Mouse (Mus musculus): Measurements from ENCODE around the gene 2310034G01Rik.
A peak's percentile ranks its signal among the peaks of the same experiment; 100 is the strongest.

Gene 2310034G01Rik

GRCm38 (mm10) chr19:46328081-46329030 is 21.7 kb downstream of the 2310034G01Rik start, which contains the start of gene Fbxl15:
TSS of gene Fbxl15 (plus strand) at chr19:46328184.
- DNase-seq (ENCODE audit: low spot score in 2 of 2), result peak; percentile 91

- no peak for DNase-seq (ENCODE audit: low spot score in 2 of 2)
These were observed 22.5 kb downstream of the 2310034G01Rik start for GRCm38 (mm10) chr19:46327531-46328064.

DNA sequence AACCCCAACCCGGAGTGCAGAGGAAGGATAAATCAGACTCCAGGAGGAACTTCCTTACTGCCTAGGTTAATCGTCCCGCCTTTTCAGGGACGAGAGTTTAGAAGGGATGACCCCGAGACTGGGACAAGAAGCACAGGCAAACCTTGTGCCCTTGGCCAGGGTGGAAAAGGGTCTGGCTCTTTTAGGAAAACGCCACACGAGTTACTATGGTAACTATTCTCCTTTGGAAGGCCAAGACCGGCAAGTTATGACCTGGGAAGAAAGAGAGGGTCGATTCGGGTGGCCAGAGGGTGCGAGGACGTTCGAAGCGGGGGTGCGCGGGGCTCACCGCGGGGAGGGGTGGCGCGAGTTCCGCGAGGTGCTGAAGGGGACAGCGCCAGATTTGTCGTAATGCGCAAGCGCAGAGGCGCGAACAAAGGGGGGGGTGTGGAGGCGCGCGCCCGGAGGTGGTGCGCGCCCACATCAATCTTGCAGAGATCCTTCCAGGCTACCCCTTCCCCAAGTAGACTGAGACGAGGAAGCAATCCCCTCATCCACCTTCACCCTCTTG is 23.3 kb downstream of the 2310034G01Rik start, which contains the start of gene Psd:
Gene Psd (minus strand): TSS at position 401 of the 550 bp plus-strand sequence.
- peak in 1 of 2 experiments; percentile 44 for DNase-seq (ENCODE audit: low spot score in 2 of 2)

GRCm38 (mm10) chr19:46326019-46326755 is 23.9 kb downstream of the 2310034G01Rik start:
- DNase-seq (ENCODE audit: low spot score in 2 of 2), result no peak

DNA sequence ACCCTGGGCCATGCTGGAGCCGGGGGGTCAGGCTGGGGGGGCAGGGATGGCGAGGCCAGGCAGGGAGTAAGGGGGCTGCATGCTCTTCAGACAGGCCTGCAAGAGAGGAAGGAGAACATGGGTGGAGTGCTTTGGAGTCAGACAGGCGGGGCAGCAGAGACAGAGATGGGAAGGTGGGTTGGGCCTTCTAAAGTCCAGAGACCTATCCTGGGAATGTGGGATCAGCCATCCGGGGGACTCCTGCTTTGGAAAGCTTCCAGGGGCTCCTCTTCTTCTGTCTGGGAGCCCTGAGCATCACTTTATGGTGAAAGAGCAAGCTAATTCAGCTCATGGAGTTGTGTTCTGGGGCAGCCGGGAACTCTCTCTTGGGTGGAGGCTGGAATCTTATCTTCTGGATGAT is 25.2 kb downstream of the 2310034G01Rik start:
- DNase-seq (ENCODE audit: low spot score in 2 of 2), result no peak

DNA sequence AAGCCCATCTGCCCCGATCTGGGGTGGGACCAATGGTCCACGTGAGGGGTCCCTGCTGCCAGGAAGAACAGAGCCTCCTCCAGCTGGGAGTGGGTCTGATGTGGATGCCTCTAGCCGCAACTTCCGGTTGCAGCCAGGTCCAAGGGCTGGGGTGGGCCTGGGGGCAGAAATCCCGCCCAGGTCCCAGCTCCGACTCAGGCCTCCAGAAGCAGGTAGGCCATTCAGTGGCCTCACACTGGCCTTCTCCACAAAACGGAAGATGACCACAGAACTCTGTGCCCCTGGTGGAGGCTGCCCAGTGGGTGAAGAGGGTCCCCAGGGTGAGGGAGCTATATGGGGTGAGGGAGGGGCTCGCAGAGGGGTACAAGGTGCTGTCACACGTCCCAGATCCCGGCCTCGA is 25.7 kb downstream of the 2310034G01Rik start:
- DNase-seq (ENCODE audit: low spot score in 2 of 2), result no peak

DNA sequence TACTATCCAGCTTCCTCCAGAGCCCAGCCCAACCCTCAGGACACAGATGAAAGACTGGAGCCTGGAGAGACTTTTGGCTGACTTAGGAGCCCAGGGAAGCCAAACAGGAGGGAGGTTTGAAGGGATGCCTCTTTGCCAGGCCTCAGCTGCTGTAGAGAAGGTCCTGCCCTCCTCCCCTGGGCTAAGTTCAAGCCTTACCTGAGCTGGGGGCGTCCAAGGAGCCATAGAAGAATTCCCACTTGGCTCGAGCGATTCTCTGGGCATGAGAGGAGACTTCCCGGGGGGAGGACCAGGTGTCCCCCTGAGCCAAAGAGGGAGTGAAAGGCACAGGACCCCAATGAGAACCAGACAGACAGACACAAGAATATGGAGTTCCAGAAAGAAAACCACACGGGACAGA is 26.4 kb downstream of the 2310034G01Rik start:
- no peak for DNase-seq (ENCODE audit: low spot score in 2 of 2)

GRCm38 (mm10) chr19:46322996-46323572 is 27.0 kb downstream of the 2310034G01Rik start:
- no peak for DNase-seq (ENCODE audit: low spot score in 2 of 2)

DNA sequence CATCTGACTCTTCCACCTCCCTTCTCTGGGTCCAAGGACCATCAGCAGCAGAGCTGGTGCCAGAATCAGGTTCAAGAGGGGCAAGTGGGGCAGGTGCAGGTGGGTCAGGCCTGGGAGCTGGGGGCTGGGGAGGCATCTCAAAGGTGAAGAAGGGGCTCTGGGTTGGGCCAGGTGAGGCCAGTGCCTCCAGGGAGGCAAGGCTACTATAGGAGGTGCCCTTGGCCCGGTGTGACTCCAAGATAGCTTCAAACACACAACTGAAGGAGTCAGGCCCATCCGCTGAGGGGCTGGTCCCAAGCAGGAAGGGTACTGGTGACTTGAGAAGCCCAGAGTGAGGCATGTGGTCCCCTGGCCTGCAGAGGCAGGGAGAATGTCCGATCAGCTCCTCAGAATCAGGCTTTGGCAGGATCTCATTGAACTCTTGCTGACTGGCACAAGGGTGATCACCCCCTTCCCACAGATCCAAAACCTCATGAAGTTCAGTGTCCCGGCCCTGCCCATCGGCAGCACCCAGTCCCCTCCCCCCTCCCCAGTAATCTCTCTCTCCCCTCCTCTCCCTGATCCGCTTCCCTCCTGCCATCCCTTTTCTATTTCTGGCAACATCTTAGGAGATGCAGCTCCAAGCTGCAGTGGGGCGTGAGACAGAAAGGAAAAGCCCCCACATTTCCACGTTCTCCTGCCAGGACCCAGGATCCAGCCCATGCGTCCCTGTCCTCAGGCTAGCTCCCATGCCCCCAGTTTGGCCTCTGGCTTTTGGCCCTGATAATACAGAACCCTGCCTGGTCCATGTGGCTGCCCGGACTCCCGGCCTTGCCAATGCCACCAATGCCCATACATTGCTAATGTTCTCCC is 27.7 kb downstream of the 2310034G01Rik start:
- DNase-seq (ENCODE audit: low spot score in 2 of 2), result no peak

- no peak for DNase-seq (ENCODE audit: low spot score in 2 of 2)
These were observed 28.8 kb downstream of the 2310034G01Rik start for GRCm38 (mm10) chr19:46321101-46321943.

DNA sequence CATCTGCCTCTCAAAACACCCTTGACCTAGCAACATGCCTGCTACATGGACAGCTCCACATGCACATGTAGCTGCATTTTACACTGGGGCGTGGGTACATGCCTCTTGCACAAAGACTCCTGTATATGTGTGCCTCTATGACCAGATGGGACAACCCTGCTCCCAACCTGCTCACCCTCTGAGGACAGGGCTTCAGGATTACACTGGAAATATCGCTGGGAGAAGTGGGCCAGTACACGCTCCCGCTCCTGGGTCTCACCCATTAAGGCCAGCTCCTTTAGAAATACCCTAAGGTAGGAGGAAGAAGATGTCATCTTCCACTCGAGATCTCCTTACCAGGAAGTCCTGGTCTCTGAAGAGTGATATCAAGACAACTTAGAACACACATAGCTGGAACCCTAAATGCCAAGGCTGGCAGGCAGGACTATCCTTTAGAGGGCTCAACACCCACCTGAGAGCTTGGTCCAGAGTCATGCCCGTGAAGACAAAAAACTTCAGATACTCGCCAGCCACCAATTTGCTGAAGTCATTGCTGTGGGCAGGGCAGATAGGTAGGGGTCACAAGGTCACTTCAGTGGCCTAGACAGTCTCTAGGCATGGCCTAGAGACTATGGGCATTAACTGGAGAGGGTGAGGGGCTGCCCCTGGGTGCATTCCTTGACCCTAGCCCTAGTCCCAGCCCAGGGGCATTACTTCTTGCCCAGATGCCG is 29.9 kb downstream of the 2310034G01Rik start:
- no peak for DNase-seq (ENCODE audit: low spot score in 2 of 2)

DNA sequence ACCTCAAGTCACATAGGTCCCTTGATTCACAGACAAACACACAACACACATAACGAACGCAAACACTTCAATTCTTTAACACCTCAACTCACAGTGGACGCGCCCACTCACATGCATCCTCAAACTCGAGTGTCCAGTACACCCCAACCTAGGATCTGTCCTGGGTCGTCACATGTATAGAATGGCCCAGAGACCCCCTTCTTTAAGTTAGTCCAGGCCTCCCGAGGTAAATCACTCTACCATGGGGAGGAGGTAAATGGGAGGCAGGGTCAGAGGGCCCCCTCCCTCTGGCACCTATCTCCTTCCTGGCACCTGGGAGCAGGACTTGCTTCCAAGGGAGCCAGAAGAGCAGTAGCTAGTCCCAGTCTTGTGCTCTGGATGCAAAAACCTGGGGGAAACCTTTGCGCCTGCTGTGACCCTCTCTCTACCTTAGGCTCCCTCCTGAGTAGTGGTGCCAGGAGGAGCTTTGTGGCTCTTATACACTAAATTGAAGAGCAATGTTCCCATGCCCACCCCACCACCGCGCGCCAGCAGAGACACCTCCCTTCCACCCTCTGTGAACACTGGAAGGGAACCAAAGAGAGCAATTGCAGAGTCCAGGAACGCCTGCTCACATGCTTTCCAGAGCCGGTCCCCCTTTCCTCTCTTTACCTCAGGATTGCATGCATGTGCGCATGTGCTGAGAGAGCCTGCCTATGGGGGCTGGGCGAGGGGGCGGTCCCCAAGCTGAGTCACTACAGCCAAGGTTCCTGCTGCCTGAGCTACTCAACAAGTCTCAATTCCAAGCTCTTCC is 31.3 kb downstream of the 2310034G01Rik start:
- no peak for DNase-seq (ENCODE audit: low spot score in 2 of 2)

- DNase-seq (ENCODE audit: low spot score in 2 of 2), result no peak
These were observed 32.1 kb downstream of the 2310034G01Rik start for GRCm38 (mm10) chr19:46318031-46318471.

GRCm38 (mm10) chr19:46317546-46317885 is 32.6 kb downstream of the 2310034G01Rik start:
- no peak for DNase-seq (ENCODE audit: low spot score in 2 of 2)

GRCm38 (mm10) chr19:46316846-46317545 is 33.1 kb downstream of the 2310034G01Rik start:
- DNase-seq (ENCODE audit: low spot score in 2 of 2), result peak in 1 of 2 experiments; percentile 5

DNA sequence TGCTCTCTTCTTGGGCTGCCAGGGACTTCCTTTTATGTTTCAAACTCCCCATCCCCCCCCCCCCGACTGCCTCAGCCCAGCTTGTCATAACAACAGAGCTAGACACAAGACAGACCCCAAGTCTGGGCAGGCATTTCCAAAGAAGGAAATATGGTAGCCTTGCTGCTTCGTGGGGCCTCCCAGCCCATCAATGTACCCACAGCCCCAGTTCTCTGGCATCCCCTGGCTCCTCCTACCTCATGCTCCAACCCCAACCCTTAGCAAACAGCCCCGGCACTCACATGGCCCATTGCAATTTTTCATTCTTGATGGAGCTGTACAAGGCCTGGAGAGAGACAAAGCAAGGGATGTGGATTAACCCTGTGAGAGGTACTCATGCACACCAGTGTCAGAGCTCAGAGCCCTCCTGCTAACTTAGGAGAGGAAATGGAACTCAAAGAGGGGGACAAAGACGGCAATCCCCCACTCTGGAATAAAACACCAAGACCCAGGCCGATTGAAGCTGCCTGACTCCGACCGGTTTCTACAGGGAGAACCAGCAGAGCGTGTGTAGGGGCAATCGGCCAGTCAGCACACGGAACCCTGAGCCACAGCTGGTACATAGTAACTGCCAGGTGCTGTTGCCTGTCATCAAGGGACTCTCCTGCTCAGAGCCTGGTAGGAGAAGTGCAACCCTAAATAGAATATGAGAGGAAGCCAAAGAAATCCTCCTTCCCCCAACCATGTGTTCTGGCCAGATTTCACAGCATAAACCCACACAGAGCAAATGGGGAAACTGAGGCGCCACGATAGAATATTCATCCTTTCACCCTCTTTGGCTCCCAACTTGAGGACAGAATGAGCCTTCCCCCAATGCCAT is 34.1 kb downstream of the 2310034G01Rik start:
- peak in 1 of 2 experiments; percentile 1 for DNase-seq (ENCODE audit: low spot score in 2 of 2)

All from natural killer cell, adult 2 months (primary cell).